Mouse (Mus musculus) adrenal gland, postnatal 4 days (tissue): Measurements from ENCODE around the gene Mapkbp1. TPM values are rescaled to one million over a fixed set of nuclear protein-coding genes. Genes with fewer than 3 reads are reported as not detected.

Experiments
- DNase-seq, 2 experiments: peaks; one replicate each; pipeline ENCODE4 v3.0.0; 2021 to 2022; ENCODE audit warnings: low spot score in 2 of 2, mixed read lengths in 2 of 2
- total RNA-seq, 2 experiments: library from RNA; stranded (reverse); gene quantifications; 2 replicates each; pipeline ENCODE4 v1.2.3; 2021

Mapkbp1 gene
- total RNA-seq, 2 experiments from 2014 or later, result 25.3 to 27.2 TPM

GRCm38 (mm10) chr2:120007680-120008210 is 35.2 kb downstream of the Mapkbp1 start:
- no peak for DNase-seq

GRCm38 (mm10) chr2:120008672-120009071 is 36.2 kb downstream of the Mapkbp1 start:
- no peak for DNase-seq

- DNase-seq, result no peak
Measured at GRCm38 (mm10) chr2:120011462-120012200, 39.1 kb downstream of the Mapkbp1 start.

- DNase-seq, result no peak
Measured at GRCm38 (mm10) chr2:120012924-120013323, 40.4 kb downstream of the Mapkbp1 start.

- DNase-seq, result no peak
Measured at GRCm38 (mm10) chr2:120013831-120014486, 41.5 kb downstream of the Mapkbp1 start.

GRCm38 (mm10) chr2:120015882-120016281 is 43.4 kb downstream of the Mapkbp1 start:
- DNase-seq, result no peak

GRCm38 (mm10) chr2:120017599-120017998 is 45.1 kb downstream of the Mapkbp1 start:
- no peak for DNase-seq

- peak in 1 of 2 experiments; percentile 50 for DNase-seq
Measured at GRCm38 (mm10) chr2:120024337-120024736, 51.8 kb downstream of the Mapkbp1 start.

- DNase-seq, result peak; percentile 77 to 89
Measured at GRCm38 (mm10) chr2:120026984-120027949, 54.8 kb downstream of the Mapkbp1 start, which contains the start of the genes Jmjd7 and Gm28042. Jmjd7 (plus strand) TSS chr2:120027483. Gm28042 (plus strand) TSS chr2:120027493.

- no peak for DNase-seq
Measured at GRCm38 (mm10) chr2:120027950-120028331, 55.4 kb downstream of the Mapkbp1 start.

- DNase-seq, result no peak
Measured at GRCm38 (mm10) chr2:120030380-120030779, 57.9 kb downstream of the Mapkbp1 start.

GRCm38 (mm10) chr2:120032726-120033467 is 60.4 kb downstream of the Mapkbp1 start, which contains the start of gene Pla2g4b:
Pla2g4b (plus strand) TSS chr2:120033417.
- DNase-seq, result no peak

GRCm38 (mm10) chr2:120033726-120034125 is 61.2 kb downstream of the Mapkbp1 start:
- no peak for DNase-seq

- no peak for DNase-seq
Measured at GRCm38 (mm10) chr2:120037744-120038143, 65.2 kb downstream of the Mapkbp1 start.

GRCm38 (mm10) chr2:120040991-120041390 is 68.5 kb downstream of the Mapkbp1 start:
- no peak for DNase-seq

GRCm38 (mm10) chr2:120044101-120044603 is 71.7 kb downstream of the Mapkbp1 start:
- no peak for DNase-seq

GRCm38 (mm10) chr2:120044676-120045075 is 72.2 kb downstream of the Mapkbp1 start:
- DNase-seq, result no peak

- DNase-seq, result no peak
Measured at GRCm38 (mm10) chr2:120046486-120047310, 74.2 kb downstream of the Mapkbp1 start.

- DNase-seq, result no peak
Measured at GRCm38 (mm10) chr2:120048173-120048572, 75.7 kb downstream of the Mapkbp1 start.
